Mouse (Mus musculus): Measurements from ENCODE around the gene Rpf2.

Rpf2 gene

DNA sequence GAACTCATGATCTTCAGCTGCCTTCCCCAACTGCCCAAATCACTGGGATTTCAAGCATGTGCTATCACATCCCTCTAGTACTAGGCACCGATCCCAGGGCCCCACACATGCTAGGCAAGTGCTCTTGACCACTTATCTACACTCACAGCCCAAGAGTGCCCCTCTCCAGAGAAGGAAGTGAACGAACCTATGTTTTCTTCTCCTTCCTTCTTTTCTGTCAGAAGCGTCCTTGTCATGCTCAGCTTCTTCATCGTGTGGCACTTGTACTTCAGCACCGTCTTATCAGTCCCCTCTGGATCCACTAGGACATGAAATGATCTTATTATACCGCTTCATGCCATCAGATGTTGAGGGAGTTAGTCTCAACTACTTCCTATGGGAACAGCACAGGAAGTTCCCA, 4.1 kb upstream of the Rpf2 start:
- no peak for DNase-seq (ENCODE audit: extremely low read depth, insufficient read length, low spot score)

DNA sequence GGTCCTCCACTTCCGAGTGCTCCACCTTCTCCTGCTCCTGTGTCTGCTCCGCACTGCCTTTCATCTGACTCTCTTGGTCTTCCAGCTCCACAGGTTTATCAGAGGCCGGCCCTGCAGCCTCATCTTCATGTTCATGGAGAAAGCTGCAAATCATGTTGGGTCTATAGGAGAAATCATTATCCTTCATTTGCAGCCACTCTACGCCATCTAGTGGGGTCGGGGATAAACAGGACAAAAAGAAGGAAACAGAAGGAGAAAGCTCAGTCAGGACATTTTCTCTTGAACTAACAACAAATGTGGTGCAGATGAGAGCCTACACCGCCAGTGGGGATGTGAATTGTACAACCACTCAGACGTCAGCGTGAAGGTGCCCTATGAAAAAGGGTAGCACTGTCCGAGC, 2.8 kb upstream of the Rpf2 start:
- DNase-seq (ENCODE audit: extremely low read depth, insufficient read length, low spot score), result no peak

DNA sequence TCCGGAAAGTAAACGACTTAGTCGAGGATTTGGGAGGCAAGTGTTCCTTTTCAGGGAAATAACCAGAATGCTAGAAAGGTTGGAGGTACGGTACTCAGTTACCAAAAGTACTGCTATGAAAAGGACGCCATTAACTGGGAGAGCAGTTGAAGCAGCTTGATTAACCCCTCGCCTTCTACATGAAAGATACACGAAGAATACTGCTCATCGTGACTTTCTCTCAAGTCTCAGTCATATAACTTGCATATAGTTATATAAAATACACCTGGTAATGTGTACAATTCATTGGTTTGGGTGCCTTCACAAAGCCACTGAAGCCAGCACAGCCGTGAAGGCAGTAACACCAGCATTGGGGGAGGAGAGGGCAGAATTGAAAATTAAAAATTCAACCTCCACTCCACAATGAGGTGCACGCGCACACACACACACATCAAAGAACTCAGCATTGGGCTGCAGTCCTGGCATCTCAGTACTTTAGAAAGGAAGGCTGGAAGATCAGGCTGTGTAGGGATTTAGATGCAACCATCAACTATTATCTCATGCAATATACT, 405 bp upstream of the Rpf2 start:
- DNase-seq (ENCODE audit: extremely low read depth, insufficient read length, low spot score), result no peak

DNA sequence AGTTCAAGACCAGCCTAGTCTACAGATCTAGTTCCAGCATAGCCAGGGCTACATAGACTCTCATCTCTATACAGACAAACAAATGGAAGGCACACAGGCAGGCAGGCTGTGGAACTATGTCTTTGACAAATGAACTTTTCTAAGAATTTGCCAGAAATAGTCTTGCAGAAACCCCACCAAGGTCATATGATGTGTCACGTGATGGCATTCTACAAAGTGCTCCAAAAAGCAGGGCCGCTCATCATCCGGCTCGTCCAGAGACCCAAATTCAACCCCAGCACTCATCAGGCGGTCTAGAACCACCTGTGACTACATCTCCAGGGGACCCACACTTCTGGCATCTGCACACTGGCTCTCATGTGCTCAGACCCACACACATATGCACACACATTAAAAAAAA, 9.0 kb downstream of the Rpf2 start:
- DNase-seq (ENCODE audit: extremely low read depth, insufficient read length, low spot score), result no peak

DNA sequence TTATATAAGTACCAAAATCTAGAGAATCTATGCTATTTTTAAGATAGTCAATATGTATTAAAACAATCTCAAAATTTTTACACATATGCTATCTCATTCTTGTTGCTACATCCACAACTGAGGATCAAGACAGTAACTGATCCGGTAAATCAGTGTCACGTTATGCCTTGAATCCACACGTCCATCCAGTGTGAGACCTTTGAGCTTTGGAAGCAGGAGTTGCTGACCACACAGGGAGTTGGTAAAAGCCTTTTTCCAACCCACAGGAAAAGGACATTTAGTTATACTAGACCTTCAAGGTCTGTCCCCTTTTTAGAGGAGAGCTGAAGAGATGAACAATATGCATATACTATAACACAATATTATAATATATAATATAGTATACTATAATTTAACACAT, 13.6 kb downstream of the Rpf2 start:
- DNase-seq (ENCODE audit: extremely low read depth, insufficient read length, low spot score), result no peak

DNA sequence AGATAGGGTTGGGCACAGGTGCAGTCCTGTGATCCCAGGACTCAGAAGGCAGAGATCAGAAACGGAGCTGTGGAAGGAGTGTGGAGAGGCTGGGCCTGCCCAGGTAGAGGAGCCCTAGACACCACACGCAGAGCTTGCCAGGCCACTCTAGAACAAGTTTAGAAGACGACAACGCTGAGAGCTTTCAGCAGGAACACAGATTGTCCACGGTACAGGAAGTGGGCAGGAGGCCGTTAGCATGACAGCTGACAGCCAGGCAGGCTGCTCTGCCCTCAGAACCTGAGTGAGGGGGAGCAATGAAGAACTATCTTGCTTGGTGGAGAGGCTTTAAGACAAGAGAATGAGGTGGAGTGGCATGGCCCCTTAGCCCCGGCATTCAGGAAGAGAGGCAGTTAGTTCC, 14.4 kb downstream of the Rpf2 start:
- DNase-seq (ENCODE audit: extremely low read depth, insufficient read length, low spot score), result no peak

DNA sequence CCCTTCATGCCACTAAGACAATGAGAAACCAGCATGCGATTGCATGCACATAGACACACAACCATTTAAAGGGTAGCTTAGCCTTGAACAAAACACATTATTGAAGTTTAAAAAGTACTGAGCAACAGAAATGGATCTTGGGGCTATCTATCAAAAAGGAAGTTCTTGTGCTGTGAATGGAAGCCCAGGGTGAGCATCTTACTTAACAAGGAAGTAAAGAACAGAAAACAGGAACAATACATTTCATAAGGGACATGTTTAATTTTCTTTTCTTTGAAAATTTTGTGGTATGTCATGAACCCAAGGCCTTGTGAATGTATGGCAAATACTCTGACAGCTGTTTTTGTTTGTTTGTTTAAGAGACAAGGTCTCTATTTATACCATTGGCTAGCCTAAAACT, 17.1 kb downstream of the Rpf2 start:
- DNase-seq (ENCODE audit: extremely low read depth, insufficient read length, low spot score), result no peak

DNA sequence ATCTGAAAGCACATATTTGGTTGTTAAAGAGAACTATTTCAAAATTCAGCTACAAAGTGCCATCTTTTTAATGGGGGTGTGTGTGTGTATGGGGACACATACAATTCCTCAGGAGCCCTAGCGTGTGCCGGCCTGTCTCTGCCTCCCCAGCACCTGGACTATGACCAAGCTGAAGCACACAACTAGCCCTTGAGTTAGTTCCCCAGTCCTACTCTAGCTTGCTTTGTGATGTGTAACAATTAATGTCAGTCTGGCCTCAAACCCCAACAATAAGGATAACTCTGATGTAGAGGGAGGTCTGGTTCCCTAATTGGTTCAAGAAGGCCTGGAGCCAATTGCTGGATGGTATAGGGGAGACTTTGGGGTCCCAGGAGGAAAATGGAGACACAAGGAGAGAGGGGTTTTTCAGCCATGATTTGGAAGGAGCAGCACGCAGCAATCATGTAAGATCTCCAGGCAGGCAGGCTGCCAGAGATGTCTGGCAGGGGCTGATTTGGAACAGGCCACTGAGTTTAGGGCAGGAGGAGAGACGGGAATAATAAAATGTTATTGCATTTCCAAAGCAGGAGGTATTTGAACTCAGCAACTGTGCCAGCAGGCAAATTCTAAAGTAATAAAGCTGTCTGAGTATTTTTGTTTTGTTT, 19.1 kb downstream of the Rpf2 start:
- DNase-seq (ENCODE audit: extremely low read depth, insufficient read length, low spot score), result no peak

DNA sequence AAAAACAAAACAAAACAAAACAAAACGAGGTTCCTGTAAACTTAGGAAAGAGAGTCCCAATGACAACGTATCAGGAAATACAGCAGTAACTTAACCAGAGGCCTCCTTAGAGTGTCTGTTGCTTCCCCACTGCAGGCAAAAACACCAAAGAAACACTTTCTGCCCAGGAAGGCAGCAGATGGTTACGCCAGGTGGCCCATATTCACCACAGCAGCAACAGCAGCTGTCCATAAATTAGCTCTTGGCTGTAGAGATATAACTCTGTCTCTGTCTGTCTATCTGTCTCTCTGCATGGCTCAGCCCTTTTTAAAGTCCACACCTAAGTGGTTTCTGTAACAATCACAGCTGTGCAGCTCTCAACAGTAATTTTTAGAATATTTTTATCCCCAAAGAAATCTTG, 28.0 kb downstream of the Rpf2 start:
- no peak for DNase-seq (ENCODE audit: extremely low read depth, insufficient read length, low spot score)

DNA sequence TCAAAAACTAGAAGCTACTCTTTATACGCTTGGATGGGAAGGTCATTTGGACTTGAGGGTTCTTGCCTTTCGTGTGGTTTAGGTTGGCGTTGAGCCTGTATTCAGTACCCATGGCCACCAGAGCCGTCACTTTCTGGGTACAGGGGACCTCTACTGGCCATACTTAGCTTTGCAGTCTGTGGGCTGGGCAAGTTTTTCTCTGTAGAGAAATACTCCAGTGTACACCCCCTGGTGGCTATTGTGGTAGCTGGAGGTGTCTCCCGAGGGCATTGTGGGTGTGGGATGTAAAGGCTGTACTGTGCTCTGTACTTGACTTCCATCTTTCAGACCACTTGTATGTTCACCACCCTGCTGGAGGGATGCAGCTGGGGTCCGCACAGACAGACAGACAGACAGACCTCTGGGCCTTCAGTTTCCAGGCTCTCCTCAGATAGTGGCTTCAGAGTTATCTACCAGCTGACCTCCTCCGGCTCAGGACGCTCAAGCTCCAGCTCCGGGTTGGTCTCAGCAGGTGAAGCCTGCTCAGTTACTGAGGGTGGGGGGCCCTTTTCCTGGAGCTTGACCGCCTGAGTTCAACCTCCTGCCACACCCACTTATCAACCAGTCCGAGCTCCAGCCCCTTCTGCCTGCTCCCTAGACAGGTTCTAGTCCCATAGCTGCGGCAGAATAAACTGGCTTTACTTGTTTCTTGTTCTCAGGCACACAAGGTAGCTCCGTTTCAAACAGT, 34.2 kb downstream of the Rpf2 start:
- DNase-seq (ENCODE audit: extremely low read depth, insufficient read length, low spot score), result peak; percentile 47

DNA sequence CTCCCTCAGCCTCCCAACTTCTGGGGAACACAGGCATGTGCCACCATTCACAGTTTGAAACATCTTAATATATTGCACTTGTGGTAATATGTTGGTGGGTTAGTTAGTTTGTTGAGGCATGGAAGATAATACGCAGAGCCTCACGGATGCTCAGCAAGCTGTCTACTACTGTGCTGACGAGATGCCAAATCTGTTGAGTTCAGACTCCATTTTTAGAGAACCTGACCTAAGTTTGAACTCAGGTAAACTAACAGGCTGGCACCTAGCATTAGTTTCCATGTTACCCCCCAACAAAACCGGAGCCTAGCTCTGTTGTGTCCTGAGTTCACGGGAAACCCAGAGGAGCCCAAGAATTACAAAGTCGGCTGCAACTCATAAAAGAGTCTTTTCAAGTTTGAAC, 51.8 kb downstream of the Rpf2 start:
- no peak for DNase-seq (ENCODE audit: extremely low read depth, insufficient read length, low spot score)

DNA sequence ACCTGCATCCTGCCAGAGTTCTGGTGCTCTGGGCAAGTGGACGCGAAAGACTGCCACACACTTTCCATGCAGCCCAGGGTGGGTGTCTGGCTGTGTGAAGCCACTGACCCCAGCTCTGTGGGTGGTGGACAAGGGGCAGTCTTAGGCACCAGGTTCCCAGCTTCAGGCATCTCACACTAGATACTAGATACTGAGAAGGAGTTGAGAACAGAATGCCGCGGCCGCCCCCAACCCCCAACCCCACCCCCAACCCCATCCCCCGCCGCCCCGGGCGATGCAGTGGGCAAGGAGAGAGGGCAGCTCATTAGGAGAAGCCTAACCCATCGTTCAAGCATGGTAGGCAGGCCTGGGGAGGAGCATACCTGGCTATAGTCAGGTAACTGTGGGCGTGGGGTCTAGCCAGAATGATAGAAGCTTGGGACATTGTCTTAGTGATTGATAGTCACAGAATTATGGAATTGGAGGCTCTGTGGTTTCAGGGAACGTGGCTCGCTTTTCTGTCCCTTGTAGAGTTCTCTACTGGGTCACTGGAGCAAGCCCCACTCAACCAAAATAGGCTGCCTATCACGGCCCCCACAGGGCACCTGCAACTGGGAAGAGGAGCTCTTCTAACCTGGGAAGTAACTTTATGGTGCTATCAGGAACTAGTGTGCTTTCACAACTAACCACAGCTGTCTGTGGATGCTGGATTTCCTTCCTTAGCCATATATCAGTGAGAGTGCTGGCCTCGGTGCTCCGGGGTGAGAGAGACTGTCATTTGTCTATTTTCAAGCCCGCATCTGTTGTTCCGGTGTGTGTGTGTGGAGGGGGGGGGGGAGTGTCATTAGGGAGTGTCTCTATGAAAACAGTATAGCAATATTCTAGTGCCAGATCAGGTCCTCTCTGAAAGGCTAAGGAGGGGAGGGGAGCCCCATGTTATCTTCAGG, 54.6 kb downstream of the Rpf2 start:
- no peak for DNase-seq (ENCODE audit: extremely low read depth, insufficient read length, low spot score)

DNA sequence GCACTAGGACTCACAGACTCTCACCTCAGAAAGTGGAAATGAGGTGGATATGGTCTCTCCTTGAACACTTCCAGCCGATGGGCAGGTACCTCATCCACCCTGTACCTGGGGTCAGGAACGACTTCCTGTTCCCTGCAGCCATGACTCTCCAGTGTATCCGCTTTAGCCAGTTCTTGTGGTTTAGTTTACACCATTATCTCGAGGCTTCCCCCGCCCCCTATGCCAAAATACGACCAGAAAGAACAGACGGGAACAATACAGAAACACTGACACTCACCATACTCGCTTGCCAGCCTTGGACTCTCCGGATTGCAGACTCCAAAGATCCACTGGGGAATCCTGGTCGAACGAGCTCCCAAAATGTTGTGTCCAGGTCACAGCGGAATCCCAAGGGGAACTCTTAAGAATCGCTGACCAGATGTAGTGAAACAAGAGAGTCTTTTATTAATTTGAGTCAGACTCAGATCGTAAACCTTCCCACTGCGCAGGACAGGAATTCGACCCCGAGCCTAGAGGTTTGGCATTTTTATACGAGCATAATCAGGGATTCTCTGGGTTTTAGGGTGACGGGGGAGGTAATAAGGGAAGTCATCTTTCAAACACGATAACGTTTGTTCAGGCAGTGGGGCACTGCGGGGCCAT, 55.4 kb downstream of the Rpf2 start:
- DNase-seq (ENCODE audit: extremely low read depth, insufficient read length, low spot score), result no peak

DNA sequence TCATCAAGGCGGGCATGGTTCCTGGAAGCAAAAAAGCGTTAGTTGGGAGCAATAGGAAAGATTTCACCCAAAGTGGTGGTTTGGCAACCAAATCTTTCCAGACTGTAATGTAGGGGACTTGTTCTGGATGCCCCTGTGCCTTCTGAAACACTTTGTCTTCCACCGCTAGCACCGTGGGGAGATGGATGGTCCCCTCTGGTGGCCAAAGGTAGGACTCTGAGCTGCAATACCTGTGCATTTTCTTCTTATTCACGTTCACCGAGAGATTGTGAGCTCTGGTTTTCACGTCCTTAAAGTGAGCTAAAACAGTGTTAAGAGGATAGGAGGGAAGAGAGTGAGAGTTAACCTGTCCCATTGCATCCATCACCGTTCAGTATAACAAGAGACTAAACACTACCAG, 56.0 kb downstream of the Rpf2 start:
- no peak for DNase-seq (ENCODE audit: extremely low read depth, insufficient read length, low spot score)

DNA sequence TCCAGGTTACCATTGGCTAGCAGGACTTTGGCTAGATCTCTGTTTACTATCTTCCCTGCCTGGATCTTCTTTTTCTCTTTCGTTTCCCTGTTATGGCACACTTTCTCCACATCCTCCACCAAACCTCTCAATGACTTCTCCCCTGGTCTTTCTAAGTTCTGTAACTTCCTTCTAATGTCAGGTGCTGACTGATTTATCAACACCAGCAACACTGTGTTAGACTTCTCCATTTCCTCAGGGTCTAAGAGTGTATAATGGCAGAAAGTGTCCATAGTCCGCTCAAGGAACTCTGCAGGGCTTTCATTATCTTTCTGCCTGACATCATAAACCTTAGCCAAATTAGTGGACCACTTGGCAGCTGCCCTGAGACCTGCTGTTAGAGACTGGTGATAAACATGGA, 57.1 kb downstream of the Rpf2 start:
- DNase-seq (ENCODE audit: extremely low read depth, insufficient read length, low spot score), result no peak

DNA sequence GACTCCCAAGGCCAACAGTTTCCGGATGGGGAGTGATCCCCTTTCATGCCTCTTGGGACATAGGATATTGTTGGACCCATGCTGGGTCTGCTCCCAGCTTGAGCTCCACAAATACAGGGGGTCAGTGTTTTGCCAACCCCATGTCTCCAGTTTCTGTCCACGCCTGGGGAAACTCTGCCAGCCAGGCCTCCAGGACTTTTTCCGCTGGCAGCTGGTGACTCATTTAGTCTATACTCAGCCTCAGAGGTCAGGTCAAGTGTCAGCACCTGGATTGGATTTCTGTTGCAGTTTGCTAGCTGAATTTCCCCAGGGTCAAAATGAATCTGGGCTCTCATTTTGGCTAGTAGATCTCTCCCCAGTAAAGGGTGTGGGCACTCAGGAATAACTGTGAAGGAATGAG, 58.0 kb downstream of the Rpf2 start:
- no peak for DNase-seq (ENCODE audit: extremely low read depth, insufficient read length, low spot score)

DNA sequence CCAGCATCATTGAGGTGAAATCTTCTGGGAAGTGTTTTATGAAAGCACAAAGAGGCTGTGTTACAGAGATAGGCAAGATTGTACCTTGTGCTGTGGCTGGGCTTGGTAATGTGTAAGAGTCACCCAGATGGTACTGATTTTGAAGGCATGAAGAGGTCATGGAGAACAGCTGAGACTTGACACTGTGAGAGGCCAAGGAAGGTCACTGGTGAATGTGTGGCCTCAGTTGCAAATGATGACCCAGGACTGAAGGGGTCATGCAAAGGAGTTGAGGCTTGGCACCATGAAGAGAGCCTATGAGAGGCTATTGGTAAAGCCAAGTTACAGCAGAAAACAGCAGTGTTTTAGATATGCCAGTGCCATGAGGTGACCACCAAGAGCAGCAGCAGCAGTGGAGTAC, 60.9 kb downstream of the Rpf2 start:
- DNase-seq (ENCODE audit: extremely low read depth, insufficient read length, low spot score), result no peak

DNA sequence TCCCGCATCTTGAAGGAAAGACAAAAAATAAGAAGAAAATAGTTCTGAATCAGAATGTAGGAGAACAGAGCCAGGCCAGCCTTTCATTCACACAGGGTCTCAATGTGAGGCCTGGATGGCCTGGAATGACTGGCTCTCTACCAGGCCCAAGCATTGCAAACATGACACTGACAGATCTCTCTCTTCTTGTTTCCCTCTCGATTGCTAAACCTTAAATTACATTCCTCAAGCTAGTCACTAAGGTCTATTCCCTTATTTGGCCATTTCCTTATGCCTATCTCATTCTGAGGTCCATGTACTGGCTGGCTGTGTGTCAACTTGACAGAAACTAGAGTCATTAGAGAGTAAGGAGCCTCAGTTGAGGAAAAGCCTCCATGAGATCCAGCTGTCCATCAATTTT, 66.8 kb downstream of the Rpf2 start:
- DNase-seq (ENCODE audit: extremely low read depth, insufficient read length, low spot score), result no peak

DNA sequence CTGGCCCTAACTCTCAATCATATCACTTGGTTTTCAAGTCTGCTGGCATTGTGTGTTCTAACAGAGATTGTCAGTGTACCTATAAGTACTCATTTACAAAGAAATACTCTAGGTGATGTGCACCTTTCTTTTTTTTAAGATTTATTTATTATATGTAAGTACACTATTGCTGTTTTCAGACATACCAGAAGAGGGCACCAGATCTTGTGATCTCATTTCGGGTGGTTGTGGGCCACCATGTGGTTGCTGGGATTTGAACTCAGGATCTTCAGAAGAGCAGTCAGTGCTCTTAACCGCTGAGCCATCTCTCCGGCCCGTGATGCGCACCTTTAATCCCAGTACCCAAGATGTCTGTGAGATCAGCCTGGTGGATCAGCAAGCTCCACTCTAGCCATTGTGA, 67.7 kb downstream of the Rpf2 start:
- no peak for DNase-seq (ENCODE audit: extremely low read depth, insufficient read length, low spot score)

DNA sequence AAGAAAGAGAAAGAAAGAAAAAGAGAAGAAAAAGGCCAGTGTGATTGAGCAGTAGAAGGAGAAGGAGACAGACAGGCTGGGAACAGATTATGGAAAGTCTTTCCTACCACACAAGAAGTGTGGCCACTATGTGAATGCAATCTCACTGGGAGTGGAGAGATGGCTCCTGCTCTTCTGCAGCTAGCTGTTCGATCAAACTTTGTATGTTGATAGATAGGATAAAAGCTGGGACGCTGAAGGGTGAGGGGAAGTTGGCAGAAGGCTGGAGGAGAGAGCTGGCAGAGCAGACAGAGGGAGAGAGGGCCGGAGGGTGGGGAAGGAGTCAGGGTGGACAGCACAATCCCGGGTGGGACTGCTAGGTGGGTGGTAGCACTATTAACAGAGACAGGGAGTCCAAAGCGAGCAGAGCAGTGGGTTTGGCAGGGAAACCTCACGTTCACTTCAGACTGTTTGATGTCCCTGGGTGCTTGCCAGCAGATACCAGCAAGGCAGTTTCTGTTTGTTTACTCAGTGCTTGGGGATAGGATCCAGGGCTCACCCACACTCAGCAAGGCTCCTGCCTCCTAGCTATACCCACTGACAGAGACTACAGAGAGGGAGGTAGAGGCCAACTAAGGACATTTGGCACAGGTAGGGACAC, 69.4 kb downstream of the Rpf2 start:
- no peak for DNase-seq (ENCODE audit: extremely low read depth, insufficient read length, low spot score)

Measured in 3134 (cell line).